Mouse (Mus musculus) liver, postnatal 0 days (tissue): ENCODE results near the gene Rnf215.

Experiments used
- CTCF ChIP-seq: sonication (generic); IDR thresholded peaks from 2 replicates; pipeline ENCODE4 v1.5.1; 2016; ENCODE audit warnings: antibody characterized with exemption, low read depth
- EP300 ChIP-seq: IDR thresholded peaks from 2 replicates; pipeline ENCODE4 v1.6.1; 2016; ENCODE audit warnings: antibody characterized with exemption, low read depth, mild to moderate bottlenecking

DNA sequence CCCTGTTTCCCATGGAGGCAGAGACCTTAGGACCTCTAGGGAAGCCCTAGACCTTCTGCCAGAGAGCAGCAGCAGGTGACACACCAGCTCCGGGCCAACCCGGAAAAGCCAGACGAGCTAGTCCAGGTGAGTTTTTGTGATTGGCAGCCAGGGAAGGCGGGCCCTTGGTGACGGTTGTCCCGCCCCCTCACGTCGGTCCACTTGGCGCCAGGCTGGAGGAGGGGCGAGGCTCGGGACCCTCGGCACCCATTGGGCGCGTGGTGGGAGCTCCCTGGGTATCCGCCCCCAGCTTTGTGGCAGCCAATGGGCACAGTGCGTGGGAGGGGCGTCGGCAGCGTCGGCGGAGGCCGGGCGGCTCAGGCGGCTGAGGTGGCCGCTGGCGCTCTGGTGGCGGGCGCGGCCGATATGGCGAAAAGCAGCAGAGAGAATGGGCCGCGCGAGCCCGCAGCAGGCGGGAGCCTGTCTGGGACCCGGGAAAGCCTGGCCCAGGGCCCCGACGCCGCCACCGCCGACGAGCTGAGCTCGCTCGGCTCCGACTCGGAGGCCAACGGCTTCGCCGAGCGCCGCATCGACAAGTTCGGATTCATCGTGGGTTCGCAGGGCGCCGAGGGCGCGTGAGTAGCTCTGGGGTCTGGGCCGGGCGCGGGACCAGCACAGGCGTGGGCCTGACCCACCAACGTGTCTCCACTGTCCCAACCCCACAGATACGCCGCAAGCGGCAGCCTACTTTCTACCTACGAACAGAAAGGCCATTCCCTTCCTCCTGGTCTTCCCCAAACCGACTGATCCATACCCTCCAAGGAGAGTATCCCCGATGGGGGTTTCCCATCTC, 51.7 kb downstream of the Rnf215 start, which contains the start of gene Tbc1d10a:
- TF ChIP-seq CTCF: no peak
- TF ChIP-seq EP300: no peak
